Mouse (Mus musculus): ENCODE measurements around the gene Isca1.
"Not testable (repeated sequence)": the region's sequence is repeated elsewhere in the genome, so short reads cannot be mapped to it uniquely, and the experiment has no call there.

Isca1 gene

DNA sequence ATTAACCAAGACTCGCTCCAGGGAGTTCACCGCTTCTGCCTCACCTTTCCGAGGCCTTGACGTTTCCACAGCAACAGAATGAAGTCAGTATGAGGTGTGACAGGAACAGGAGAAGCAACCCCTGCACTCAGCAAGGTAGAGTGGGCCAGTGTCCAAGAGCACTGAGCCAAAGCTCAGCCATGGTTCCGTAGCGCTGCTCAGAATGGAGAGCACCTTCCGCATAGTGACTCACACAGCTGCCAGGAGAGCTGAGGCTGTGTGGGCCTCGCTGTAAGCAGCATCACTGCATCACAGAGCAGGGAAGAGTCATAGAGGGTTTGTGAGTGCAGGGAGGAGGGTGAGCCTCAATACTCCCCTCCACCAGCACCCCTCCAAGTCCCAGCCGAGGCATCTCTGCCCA is 22.9 kb downstream of the Isca1 start, which contains the start of gene 1700014D04Rik:
Gene 1700014D04Rik (minus strand): TSS at position 42 of the 400 bp plus-strand sequence.
- DNase-seq (ENCODE audit: low spot score), result no peak

DNA sequence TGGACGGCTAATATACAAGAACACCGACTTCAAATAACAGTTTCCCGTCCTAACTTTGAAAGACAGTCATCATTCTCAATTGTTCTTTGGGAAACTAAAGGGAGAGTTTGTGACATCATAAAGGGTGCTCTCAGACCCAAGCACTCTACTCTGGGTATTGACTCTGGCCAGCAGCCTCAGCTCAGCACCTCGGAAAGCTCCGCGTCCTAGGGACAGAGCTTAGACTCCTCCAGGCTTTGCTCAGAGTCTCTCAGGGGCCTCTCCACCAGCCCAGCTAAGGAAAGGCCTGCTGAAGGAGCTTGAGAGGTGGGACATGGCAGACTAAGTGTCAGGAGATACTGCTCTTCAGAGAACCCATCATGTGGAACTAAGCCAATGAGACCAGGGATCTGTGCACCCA is 23.4 kb downstream of the Isca1 start:
- no peak for DNase-seq (ENCODE audit: low spot score)

DNA sequence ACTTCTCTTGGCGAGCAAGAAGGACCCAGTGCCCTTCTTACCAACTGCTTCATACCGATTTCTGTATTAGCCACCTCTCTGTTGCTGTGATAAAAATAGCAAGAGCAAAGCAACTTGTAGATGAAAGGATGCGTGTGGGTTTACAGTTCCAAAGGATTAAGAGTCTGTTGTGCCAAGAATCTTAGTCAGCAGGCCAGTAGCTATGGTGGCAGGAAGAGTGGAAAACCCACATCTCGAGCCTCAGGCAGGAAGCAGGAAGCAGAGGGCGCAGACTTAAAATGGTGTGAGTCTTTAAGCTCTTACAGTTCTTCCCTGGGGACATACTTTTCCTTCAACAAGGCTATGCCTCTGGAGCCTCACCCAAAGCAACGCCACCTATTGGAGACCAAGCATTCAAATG is 24.1 kb downstream of the Isca1 start:
- DNase-seq (ENCODE audit: low spot score), result no peak

DNA sequence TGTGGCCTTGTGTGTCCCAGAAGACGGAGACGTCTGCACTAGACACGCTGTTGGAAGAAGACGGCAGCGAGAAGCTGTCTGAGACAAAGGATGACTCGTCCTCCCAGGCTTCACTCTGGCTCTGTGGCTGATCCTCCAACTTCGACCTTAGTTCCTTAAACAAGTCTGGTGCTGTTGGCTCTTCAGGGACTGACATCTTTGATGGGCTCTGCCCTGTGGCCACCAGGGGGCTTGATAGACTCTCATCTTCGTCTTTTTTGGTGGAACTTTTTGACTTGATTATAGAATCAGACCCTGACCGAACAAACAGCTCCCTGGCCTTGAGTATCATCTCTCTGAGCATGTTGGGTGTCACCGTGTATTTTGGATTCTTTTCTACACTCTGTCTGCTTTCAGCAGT is 27.9 kb downstream of the Isca1 start:
- DNase-seq (ENCODE audit: low spot score), result no peak

DNA sequence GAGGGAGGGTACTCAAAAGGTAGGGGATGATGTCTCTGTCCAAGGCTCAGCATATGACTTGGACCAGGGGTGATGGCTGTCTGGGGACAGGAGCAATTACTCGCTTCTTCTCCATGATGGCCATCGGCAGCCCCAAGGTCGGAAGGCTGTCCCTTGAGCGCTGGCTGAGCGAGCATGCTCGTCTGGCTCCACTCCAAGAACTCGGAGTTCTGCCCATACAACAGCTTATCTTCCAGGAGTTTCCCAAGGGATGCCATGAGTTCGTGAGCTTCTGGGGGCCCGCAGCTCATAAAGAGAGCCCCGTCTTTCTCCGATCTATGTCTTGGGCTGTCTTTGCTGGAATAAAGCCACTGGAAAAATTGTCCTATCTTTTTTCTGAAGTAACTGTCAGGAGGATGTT is 28.5 kb downstream of the Isca1 start:
- no peak for DNase-seq (ENCODE audit: low spot score)

DNA sequence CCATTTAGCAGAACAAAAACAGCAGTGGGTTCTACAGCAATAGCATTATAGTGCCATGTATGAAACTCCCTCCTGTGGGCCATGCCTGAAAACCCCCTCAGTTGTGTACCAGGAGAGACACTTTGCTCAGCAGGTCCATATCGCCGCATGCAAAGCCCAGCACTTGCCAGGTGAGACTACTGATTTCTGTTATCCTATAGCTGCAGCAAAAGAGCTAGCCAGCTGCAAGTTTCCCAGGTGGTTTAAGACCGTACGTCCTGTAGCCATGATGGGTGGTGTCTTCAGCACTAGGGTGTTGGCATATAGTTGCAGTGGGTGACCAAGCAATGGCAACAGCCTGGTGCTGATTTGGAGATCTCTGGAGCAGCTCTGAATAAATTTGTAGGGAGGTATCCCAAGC is 30.2 kb downstream of the Isca1 start:
- DNase-seq (ENCODE audit: low spot score), result no peak

DNA sequence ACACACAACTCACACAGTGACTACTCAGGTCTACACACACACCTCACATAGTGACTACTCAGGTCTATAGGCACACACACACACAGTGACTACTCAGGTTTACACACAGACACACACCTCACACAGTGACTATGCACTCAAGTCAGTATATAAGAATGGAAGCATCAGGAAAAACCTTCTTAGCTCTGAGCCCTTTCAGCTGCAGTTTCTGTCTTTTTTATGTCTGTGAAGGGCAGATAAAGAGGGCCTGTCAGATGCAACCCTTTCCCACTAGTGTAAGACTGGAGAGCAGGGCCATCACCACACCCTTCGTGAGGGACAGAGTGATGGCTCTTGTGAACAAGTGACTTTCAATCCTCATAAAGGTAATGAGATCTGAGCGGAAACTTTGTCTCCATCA is 31.2 kb downstream of the Isca1 start:
- DNase-seq (ENCODE audit: low spot score), result no peak

DNA sequence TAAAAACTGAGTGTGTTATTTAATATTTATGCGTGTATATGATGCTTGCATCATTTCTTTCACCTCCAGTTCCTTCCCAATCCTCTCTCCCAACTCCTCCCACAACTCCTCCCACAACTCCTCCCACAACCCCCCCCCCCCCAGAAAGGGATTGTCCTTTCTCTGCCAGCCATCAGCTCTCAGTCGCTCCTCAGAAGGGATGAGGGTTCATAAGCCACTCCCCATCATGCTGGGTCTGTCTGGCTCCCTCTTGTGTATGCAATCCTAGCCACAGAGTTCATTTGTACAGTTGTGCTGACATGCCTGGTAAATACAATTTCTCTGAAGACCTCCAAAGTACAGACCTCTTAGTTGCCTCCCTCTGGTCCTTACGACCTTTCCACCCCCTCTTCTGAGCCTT is 34.4 kb downstream of the Isca1 start:
- no peak for DNase-seq (ENCODE audit: low spot score)

DNA sequence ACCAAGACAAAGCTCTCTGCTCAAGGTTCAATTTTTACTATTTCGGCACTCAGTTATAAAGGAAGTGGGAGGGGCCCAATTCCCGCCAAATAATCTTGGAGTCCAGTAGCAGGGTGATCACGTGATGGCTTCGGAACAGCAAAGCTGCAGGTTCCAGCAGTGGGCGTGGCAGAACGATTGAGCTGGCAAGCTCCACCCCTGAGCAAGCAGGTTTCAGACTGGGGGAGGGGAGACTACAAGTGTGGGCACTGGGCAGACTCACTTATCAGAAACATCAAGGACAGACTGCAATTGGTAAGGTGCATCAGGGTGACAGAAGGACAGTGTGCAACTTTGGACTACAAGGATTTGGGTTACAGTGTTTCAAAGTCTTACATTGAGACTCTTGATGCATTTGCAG is 35.3 kb downstream of the Isca1 start:
- DNase-seq (ENCODE audit: low spot score), result not testable (repeated sequence)

DNA sequence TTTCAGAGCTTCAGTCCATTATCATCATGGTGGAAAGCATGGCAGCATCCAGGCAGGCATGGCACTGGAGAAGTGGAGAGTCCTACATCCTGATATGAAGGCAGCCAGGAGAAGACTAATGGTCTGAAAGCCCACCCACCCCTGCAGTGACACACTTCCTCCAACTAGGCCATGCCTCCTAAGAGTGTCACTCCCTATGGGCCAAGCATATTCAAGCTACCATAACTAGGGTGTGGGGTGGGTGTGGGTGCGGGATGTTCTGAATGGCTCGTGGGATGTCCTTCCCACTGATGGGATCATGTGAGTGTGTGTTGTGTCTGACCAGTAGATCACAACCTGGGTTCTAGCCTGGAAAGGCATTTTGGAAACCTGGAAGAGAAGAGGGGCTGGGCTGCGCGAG is 35.7 kb downstream of the Isca1 start:
- DNase-seq (ENCODE audit: low spot score), result no peak

DNA sequence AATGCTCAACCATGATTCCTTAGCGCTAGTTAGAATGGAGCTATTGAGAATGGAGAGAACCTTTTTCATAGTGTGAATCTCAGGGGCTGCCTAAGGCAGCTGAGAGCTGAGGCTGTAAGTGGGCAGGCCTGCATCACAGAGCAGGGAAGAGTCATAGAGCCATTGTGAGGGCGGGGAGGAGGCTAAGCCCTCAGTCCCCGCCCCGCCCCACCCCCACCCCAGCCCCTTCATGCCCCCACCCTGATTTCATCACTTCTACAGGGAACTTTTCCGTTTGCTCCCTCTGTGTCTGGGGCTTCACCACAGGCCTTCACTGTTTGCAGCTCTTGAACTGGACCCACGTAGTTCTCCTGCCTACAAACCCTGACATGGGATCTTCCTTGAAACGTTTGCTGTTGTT is 38.0 kb downstream of the Isca1 start, which contains the start of gene Spata31d1d:
Gene Spata31d1d (minus strand): TSS at position 101 of the 400 bp plus-strand sequence.
- DNase-seq (ENCODE audit: low spot score), result no peak

DNA sequence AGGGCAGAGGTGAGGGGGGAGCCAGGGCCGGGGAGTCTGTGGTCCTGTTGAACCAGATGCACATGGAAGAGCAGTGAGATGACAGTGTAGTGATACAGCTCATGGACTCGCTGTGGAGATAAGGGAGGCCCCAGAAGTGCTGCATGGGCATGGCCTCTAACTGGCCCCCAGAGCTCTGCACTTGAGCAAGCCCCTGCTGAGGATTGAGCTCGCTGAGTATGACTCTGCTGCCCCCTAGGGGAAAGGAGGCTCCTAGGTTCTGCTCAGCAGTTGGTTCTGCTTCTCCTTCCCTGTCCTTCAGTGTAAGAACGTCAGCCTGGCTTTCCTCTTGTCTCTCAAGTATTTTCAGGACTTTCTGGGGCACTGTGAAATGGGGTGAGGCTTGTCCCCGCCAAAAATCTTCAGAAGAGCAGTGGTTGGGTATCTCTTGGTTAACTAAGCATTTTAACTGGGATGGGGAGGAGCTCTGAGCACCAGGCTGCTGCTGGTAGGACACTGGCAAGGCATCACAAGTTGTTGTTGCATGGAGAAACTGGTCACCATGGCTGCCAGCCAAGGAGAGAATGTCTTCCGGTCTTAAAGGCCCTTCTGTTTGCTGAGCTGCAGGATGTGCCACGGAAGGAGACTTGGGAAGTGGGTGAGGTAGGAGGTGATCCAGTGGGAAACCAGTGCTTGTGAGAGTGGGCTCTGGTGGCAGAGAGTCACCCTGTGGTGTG is 41.1 kb downstream of the Isca1 start:
- peak; percentile 79 for DNase-seq (ENCODE audit: low spot score)

DNA sequence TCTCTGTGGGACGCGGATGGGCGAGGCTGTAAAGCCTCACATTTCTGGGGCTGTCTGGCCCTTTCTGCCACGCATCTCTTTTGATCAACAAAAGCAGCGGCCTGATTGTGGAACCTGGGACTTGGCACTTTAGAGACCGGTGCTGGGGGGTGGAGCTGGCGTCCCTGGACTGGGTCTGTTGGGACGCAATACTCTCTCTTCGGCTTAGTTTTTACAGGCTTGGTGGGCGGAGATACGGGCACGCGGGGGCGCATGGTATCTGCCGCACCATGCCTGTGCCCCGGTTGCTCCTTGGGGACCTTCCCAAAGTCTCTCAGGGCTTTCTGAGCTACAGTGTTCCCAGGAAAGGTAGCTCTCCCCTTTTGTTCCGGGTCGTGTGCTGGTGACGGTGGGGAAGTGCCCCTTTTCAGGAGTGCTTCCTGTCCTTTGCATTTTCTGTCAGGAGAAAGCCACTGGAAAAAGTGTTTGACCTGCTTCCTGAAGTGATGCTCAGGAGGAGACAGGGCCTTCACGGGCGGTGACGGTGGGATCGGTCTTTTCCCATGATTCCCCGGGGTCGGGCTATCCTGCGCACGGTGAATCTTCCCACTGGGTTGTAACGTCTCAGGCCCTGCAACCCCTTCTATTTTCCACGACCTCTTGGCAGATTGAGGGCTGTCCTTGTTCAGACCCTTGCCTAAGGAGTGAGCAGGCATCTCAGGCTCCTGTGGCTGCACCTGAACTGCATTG is 43.3 kb downstream of the Isca1 start:
- no peak for DNase-seq (ENCODE audit: low spot score)

DNA sequence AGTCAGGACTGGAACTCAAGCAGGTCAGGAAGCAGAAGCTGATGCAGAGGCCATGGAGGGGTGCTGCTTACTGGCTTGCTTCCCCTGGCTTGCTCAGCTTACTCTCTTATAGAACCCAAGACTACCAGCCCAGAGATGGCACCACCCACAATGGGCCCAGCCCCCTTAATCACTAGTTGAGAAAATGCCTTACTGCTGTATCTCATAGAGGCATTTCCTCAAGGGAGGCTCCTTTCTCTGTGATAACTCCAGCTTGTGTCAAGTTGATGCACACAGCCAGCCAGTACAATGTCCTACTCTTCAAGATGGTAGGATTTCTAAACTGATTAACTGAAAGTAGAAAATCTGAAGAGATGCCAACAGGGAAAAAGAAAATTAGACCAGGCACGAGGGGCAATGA is 47.5 kb downstream of the Isca1 start:
- not testable (repeated sequence) for DNase-seq (ENCODE audit: low spot score)

DNA sequence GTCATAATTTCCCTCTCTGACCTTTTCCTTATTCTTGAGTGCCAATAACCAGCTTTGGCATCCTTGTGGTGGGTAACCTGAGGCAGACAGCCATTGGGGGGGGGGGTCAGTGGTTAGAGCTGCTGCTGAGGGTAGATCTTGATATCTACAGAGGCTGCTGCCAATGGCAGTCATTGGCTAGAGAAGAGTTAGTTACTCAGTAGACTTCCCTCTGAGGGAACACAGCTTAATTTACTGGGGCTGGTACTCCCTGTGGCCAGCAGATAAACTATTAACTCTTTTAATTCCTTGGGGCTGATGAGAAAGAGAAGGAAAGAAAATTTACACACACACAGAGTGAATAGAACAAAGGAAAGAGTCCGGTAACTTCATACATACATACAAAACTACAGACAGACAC is 50.1 kb downstream of the Isca1 start:
- no peak for DNase-seq (ENCODE audit: low spot score)

DNA sequence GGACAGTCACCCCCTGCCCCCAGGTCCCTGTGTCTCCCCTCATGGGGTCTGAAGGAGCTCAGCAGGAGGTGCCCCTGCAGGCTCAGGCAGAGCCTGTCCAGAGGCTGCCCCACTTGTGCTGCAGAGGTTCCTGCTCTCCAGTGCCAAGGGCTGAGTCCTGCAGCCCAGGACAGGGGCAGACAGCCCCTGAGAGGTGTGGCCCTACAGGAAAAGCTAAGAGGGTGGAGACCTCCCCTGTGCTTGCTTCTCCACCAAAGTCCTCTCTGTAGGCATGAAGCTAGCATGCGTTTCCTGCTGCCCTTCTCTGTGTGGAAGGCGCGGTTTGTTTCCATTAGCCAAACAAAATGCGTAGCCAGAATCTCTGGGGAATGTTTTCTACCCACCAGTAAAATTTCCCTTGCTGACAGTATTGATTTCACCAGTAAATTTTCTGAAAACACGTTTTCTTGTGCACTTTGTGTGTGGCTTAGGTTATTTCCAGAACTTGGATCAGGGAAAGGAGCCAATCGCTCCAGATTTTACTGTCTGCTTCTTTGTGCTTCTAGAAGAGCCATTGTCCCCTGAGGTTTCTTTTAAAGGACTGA is 50.7 kb downstream of the Isca1 start:
- DNase-seq (ENCODE audit: low spot score), result not testable (repeated sequence)

DNA sequence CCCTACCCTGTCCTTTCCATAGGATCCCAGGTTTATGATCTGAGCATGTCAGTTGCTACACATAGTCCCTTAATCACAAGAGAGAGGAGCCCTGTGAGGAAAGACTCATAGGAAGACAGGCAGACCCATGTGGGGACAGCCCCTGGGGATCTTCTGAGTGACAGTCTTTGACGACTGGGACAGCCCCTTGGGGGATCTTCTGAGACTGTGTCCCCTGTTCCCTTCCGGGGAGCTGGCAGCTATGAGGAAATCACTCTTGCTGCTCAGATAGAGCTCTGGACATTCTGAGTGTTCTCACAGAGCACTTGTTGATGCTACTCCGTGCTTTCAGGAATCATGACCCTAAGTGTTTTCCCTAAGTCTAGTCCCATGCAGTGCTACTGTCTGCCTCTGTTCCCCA is 55.9 kb downstream of the Isca1 start:
- no peak for DNase-seq (ENCODE audit: low spot score)

DNA sequence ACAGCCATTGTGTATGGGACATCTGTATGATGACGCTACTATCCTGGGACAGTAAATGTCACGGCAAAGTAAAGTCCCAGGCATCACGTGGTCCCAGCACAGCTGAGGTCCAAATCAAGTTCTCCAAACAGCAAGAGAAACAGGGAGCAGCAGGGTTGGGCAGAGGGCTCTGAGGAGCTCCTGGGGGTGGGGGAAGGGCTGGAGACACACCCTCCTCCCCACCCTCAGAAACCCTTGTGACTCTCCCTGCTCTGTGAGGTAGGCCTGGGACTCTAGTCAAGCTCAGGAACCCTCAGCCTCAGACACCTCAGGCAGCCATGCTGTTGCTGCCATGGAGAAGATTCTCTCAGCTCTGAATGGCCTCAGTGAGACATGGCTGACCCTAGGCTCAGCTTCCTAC is 57.6 kb downstream of the Isca1 start, which contains the start of gene Spata31d1b:
Gene Spata31d1b (plus strand): TSS at position 301 of the 400 bp plus-strand sequence.
- not testable (repeated sequence) for DNase-seq (ENCODE audit: low spot score)

DNA sequence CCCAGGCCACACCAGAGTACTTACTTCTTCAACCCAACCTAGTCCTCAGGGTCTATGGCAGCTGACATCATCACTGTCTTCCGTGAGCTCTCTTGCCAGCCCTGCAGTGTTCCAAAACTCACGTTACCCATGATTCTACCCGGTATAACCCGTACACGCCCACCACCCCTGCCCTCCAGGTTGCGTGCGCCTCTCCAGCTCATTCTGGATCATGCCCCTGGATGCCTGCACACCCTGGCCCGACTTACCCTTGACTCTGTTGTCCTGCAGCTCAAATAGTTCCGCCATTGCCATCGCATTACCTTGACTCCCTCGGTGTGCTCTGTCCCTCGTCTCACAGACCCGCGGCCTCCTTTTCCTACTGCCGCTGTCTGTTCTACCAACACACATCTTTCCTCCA is 59.4 kb downstream of the Isca1 start, which contains the start of gene Spata31d1a:
Gene Spata31d1a (minus strand): TSS at position 101 of the 400 bp plus-strand sequence.
- DNase-seq (ENCODE audit: low spot score), result no peak
